Mouse (Mus musculus) ES-E14 (cell line): Measurements from ENCODE around the gene Phf21a.

Experiments
- CHD2 ChIP-seq: IDR thresholded peaks from 2 replicates; pipeline ENCODE4 v1.6.1; 2014; ENCODE audit warnings: mild to moderate bottlenecking, low read depth, low read length, inconsistent platforms
- ZC3H11A ChIP-seq: IDR thresholded peaks from 2 replicates; pipeline ENCODE4 v1.6.1; 2012; ENCODE audit warnings: low read depth, mild to moderate bottlenecking, inconsistent platforms, low read length, borderline replicate concordance
- ZNF384 ChIP-seq: IDR thresholded peaks from 2 replicates; pipeline ENCODE4 v1.6.1; 2012; ENCODE audit warnings: low read depth, low read length, inconsistent platforms

DNA sequence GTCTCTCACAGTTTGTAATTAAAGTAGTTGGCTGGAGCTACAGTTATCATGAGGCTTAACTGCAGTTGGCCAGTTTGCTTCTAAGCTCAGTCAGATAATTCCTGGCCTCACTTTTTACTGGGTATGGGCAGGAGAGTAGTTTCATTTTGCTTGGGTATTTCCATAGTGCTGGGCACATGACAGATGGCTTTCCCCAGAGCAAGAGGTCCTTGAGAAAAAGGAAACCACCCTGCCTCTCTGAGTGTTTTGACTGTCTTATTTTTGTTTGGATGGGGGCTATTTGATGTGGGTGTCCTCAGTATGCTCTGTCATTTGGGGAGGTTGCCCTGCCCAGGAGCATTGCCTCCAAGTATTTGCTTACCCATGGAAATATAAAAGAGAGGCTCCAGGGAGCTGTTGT, 249.5 kb downstream of the Phf21a start:
- TF ChIP-seq ZC3H11A = no peak
- TF ChIP-seq ZNF384 = no peak
- TF ChIP-seq CHD2 = no peak
